Mouse (Mus musculus): Measurements from ENCODE around the gene Shkbp1. TPM values are rescaled to one million over a fixed set of nuclear protein-coding genes. Genes with fewer than 3 reads are reported as not detected.

Gene Shkbp1
- total RNA-seq, 1 experiment, result 28.8 TPM

GRCm38 (mm10) chr7:27306161-27307160 lies 49.4 kb downstream of the Shkbp1 start:
- Histone ChIP-seq H3K4me3 (ENCODE audit: insufficient read depth in 1 of 2, low read depth in 1 of 2, low read length in 2 of 2, poor library complexity in 1 of 2, severe bottlenecking in 1 of 2) (peak overlapping the region; percentile 23 to 61; a peak in 2 of 4 replicates), H3K27ac (ENCODE audit: insufficient read depth, low read depth, low read length, poor library complexity, severe bottlenecking) (peak overlapping the region; percentile 86)
- in situ Hi-C loops (cut with MboI; ENCODE audit: low sequenced_read_pairs in 2 of 2, unreplicated experiment in 2 of 2), result no loop called here

GRCm38 (mm10) chr7:27305091-27305730 lies 50.6 kb downstream of the Shkbp1 start:
- Histone ChIP-seq H3K27ac (ENCODE audit: insufficient read depth, low read depth, low read length, poor library complexity, severe bottlenecking) (peak overlapping the region; percentile 20; the same call in 1 of the 2 replicates), H3K36me3 (ENCODE audit: control insufficient read depth, insufficient read depth, low read length, poor library complexity, severe bottlenecking) (peaks cover 14% of the 10 kb centered on the region), H3K4me3 (ENCODE audit: insufficient read depth in 1 of 2, low read depth in 1 of 2, low read length in 2 of 2, poor library complexity in 1 of 2, severe bottlenecking in 1 of 2) (no peak overlapping the region), H3K9ac (ENCODE audit: insufficient read depth, low read depth, low read length, poor library complexity, severe bottlenecking) (0 out of 2 replicates have a peak overlapping the region, but pooled peaks have one; percentile 13), H3K4me1 (ENCODE audit: control insufficient read depth in 2 of 2, insufficient read depth in 2 of 2, low read length in 2 of 2, poor library complexity in 1 of 2) (peaks cover 7 to 16% of the 10 kb centered on the region in 2 experiments), H3K9me3 (ENCODE audit: control insufficient read depth, insufficient read depth, low read depth, low read length) (no peaks in the 10 kb centered on the region)
- no peak for DNase-seq (ENCODE audit: low read depth, low spot score)
- TF ChIP-seq CHD2 (IDR thresholded peaks at IDR 0.05; ENCODE audit: low read depth, low read length), result no peak
- TF ChIP-seq ZNF384 (IDR thresholded peaks at IDR 0.05; ENCODE audit: low read depth, low read length), result no peak
- no peak for TF ChIP-seq HCFC1 (IDR thresholded peaks at IDR 0.05; ENCODE audit: borderline replicate concordance, insufficient read depth, low read length)
- TF ChIP-seq MAFK (IDR thresholded peaks at IDR 0.05; ENCODE audit: insufficient read depth, low read depth, low read length), result no peak
- no peak for TF ChIP-seq ZC3H11A (IDR thresholded peaks at IDR 0.05; ENCODE audit: borderline replicate concordance, low read depth, low read length)
- in situ Hi-C loops (cut with MboI; ENCODE audit: low sequenced_read_pairs in 2 of 2, unreplicated experiment in 2 of 2), result no loop called here

More at GRCm38 (mm10) chr7:27306161-27307160, 49.4 kb downstream of the Shkbp1 start:
- Histone ChIP-seq H3K36me3 (ENCODE audit: control insufficient read depth, insufficient read depth, low read length, poor library complexity, severe bottlenecking) (peaks cover 14% of the 10 kb centered on the region), H3K9me3 (ENCODE audit: control insufficient read depth, insufficient read depth, low read depth, low read length) (no peaks in the 10 kb centered on the region), H3K9ac (ENCODE audit: insufficient read depth, low read depth, low read length, poor library complexity, severe bottlenecking) (peak overlapping the region; percentile 71), H3K4me1 (ENCODE audit: control insufficient read depth in 2 of 2, insufficient read depth in 2 of 2, low read length in 2 of 2, poor library complexity in 1 of 2) (peaks cover 7 to 18% of the 10 kb centered on the region in 2 experiments)
- TF ChIP-seq CHD2 (IDR thresholded peaks at IDR 0.05; ENCODE audit: low read depth, low read length) (no peak), ZC3H11A (IDR thresholded peaks at IDR 0.05; ENCODE audit: borderline replicate concordance, low read depth, low read length) (peak; percentile 47; the same call in 1 of the 2 replicates)
- peak; percentile 91 for DNase-seq (ENCODE audit: low read depth, low spot score)

GRCm38 (mm10) chr7:27302172-27302571 lies 53.6 kb downstream of the Shkbp1 start:
- Histone ChIP-seq H3K9ac (ENCODE audit: insufficient read depth, low read depth, low read length, poor library complexity, severe bottlenecking) (peak overlapping the region; percentile 35; the same call in 1 of the 2 replicates), H3K4me1 (ENCODE audit: control insufficient read depth in 2 of 2, insufficient read depth in 2 of 2, low read length in 2 of 2, poor library complexity in 1 of 2) (peaks cover 8 to 15% of the 10 kb centered on the region in 2 experiments), H3K27ac (ENCODE audit: insufficient read depth, low read depth, low read length, poor library complexity, severe bottlenecking) (no peak overlapping the region; the same call in 1 of the 2 replicates), H3K36me3 (ENCODE audit: control insufficient read depth, insufficient read depth, low read length, poor library complexity, severe bottlenecking) (peaks cover 12% of the 10 kb centered on the region), H3K9me3 (ENCODE audit: control insufficient read depth, insufficient read depth, low read depth, low read length) (no peaks in the 10 kb centered on the region), H3K4me3 (ENCODE audit: insufficient read depth in 1 of 2, low read depth in 1 of 2, low read length in 2 of 2, poor library complexity in 1 of 2, severe bottlenecking in 1 of 2) (no peak overlapping the region)
- in situ Hi-C loops (cut with MboI; ENCODE audit: low sequenced_read_pairs in 2 of 2, unreplicated experiment in 2 of 2), result no loop called here
- TF ChIP-seq ZC3H11A (IDR thresholded peaks at IDR 0.05; ENCODE audit: borderline replicate concordance, low read depth, low read length), result peak; percentile 46; the same call in 1 of the 2 replicates
- TF ChIP-seq CHD2 (IDR thresholded peaks at IDR 0.05; ENCODE audit: low read depth, low read length), result peak; percentile 52; the same call in 1 of the 2 replicates
- TF ChIP-seq HCFC1 (IDR thresholded peaks at IDR 0.05; ENCODE audit: borderline replicate concordance, insufficient read depth, low read length), result 0 out of 2 replicates have a peak, but pooled peaks have one; percentile 18
- TF ChIP-seq MAFK (IDR thresholded peaks at IDR 0.05; ENCODE audit: insufficient read depth, low read depth, low read length), result no peak
- no peak for DNase-seq (ENCODE audit: low read depth, low spot score)

- in situ Hi-C loops (cut with MboI; ENCODE audit: low sequenced_read_pairs in 2 of 2, unreplicated experiment in 2 of 2), result no loop called here
- TF ChIP-seq ZNF384 (IDR thresholded peaks at IDR 0.05; ENCODE audit: low read depth, low read length) (no peak), HCFC1 (IDR thresholded peaks at IDR 0.05; ENCODE audit: borderline replicate concordance, insufficient read depth, low read length) (no peak), CHD2 (IDR thresholded peaks at IDR 0.05; ENCODE audit: low read depth, low read length) (no peak), ZC3H11A (IDR thresholded peaks at IDR 0.05; ENCODE audit: borderline replicate concordance, low read depth, low read length) (no peak), MAFK (IDR thresholded peaks at IDR 0.05; ENCODE audit: insufficient read depth, low read depth, low read length) (no peak)
- no peak for DNase-seq (ENCODE audit: low read depth, low spot score)
These were observed 55.0 kb downstream of the Shkbp1 start for GRCm38 (mm10) chr7:27300801-27301200.

More at GRCm38 (mm10) chr7:27300801-27301200, 55.0 kb downstream of the Shkbp1 start:
- Histone ChIP-seq H3K4me1 (ENCODE audit: control insufficient read depth in 2 of 2, insufficient read depth in 2 of 2, low read length in 2 of 2, poor library complexity in 1 of 2) (peaks cover 7 to 11% of the 10 kb centered on the region in 2 experiments; a peak in 3 of 4 replicates), H3K27ac (ENCODE audit: insufficient read depth, low read depth, low read length, poor library complexity, severe bottlenecking) (no peak overlapping the region), H3K9me3 (ENCODE audit: control insufficient read depth, insufficient read depth, low read depth, low read length) (no peaks in the 10 kb centered on the region), H3K36me3 (ENCODE audit: control insufficient read depth, insufficient read depth, low read length, poor library complexity, severe bottlenecking) (peaks cover 4% of the 10 kb centered on the region; the same call in 1 of the 2 replicates), H3K4me3 (ENCODE audit: insufficient read depth in 1 of 2, low read depth in 1 of 2, low read length in 2 of 2, poor library complexity in 1 of 2, severe bottlenecking in 1 of 2) (no peak overlapping the region), H3K9ac (ENCODE audit: insufficient read depth, low read depth, low read length, poor library complexity, severe bottlenecking) (no peak overlapping the region)

Measured in ES-E14 (cell line).